Mouse (Mus musculus) urinary bladder, postnatal 4 days (tissue): Measurements from ENCODE around the gene Acvr1b.

Experiments
- DNase-seq, 2 experiments: peaks; one replicate each; pipeline ENCODE4 v3.0.0; 2021 to 2022; ENCODE audit warnings: low spot score in 2 of 2

The Acvr1b gene

GRCm38 (mm10) chr15:101196961-101197360, 23.1 kb downstream of the Acvr1b start:
- no peak for DNase-seq

- DNase-seq, result no peak
These were observed 23.8 kb downstream of the Acvr1b start for GRCm38 (mm10) chr15:101197497-101198179.

GRCm38 (mm10) chr15:101198218-101198617, 24.4 kb downstream of the Acvr1b start:
- DNase-seq, result peak; percentile 57 to 67

- DNase-seq, result no peak
These were observed 25.0 kb downstream of the Acvr1b start for GRCm38 (mm10) chr15:101198850-101199249.

- no peak for DNase-seq
These were observed 27.0 kb downstream of the Acvr1b start for GRCm38 (mm10) chr15:101200777-101201295.

- DNase-seq, result no peak
These were observed 27.5 kb downstream of the Acvr1b start for GRCm38 (mm10) chr15:101201414-101201813.

GRCm38 (mm10) chr15:101203673-101204072, 29.8 kb downstream of the Acvr1b start:
- DNase-seq, result no peak

GRCm38 (mm10) chr15:101204781-101205180, 30.9 kb downstream of the Acvr1b start:
- DNase-seq, result no peak

GRCm38 (mm10) chr15:101210228-101210627, 36.4 kb downstream of the Acvr1b start:
- DNase-seq, result no peak

- DNase-seq, result no peak
These were observed 37.2 kb downstream of the Acvr1b start for GRCm38 (mm10) chr15:101210998-101211613.

GRCm38 (mm10) chr15:101212435-101212834, 38.6 kb downstream of the Acvr1b start:
- no peak for DNase-seq

- DNase-seq, result no peak
These were observed 41.3 kb downstream of the Acvr1b start for GRCm38 (mm10) chr15:101215136-101215535.

GRCm38 (mm10) chr15:101216036-101216435, 42.2 kb downstream of the Acvr1b start:
- DNase-seq, result no peak

- no peak for DNase-seq
These were observed 47.0 kb downstream of the Acvr1b start for GRCm38 (mm10) chr15:101220905-101221297.

GRCm38 (mm10) chr15:101221298-101222104, 47.6 kb downstream of the Acvr1b start:
- DNase-seq, result peak; percentile 84 to 93

- DNase-seq, result no peak
These were observed 49.1 kb downstream of the Acvr1b start for GRCm38 (mm10) chr15:101222897-101223482.

GRCm38 (mm10) chr15:101223596-101223995, 49.7 kb downstream of the Acvr1b start:
- DNase-seq, result no peak

- DNase-seq, result peak; percentile 91
These were observed 50.4 kb downstream of the Acvr1b start, which contains the start of gene Grasp for GRCm38 (mm10) chr15:101224006-101224906. TSS of gene Grasp (plus strand) at chr15:101224188.

GRCm38 (mm10) chr15:101224977-101225376, 51.1 kb downstream of the Acvr1b start:
- DNase-seq, result no peak

GRCm38 (mm10) chr15:101227971-101228370, 54.1 kb downstream of the Acvr1b start:
- DNase-seq, result peak; percentile 68 to 77
